Mouse (Mus musculus): ENCODE data around the gene Denr. TPM values are rescaled to one million over a fixed set of nuclear protein-coding genes. Genes with fewer than 3 reads are reported as not detected.

Denr gene
- total RNA-seq, 1 experiment: 78.2 TPM

- Histone ChIP-seq H3K27ac (ENCODE audit: insufficient read depth, low read depth, low read length, poor library complexity, severe bottlenecking) (no peak overlapping the region), H3K9me3 (ENCODE audit: control insufficient read depth, insufficient read depth, low read depth, low read length) (no peaks in the 10 kb centered on the region), H3K4me3 (ENCODE audit: insufficient read depth in 1 of 2, low read depth in 1 of 2, low read length in 2 of 2, poor library complexity in 1 of 2, severe bottlenecking in 1 of 2) (no peak overlapping the region), H3K4me1 (ENCODE audit: control insufficient read depth in 2 of 2, insufficient read depth in 2 of 2, low read length in 2 of 2, poor library complexity in 1 of 2) (peaks cover 0 to 17% of the 10 kb centered on the region in 2 experiments; a peak in 2 of 4 replicates), H3K9ac (ENCODE audit: insufficient read depth, low read depth, low read length, poor library complexity, severe bottlenecking) (no peak overlapping the region), H3K36me3 (ENCODE audit: control insufficient read depth, insufficient read depth, low read length, poor library complexity, severe bottlenecking) (no peaks in the 10 kb centered on the region; the same call in 1 of the 2 replicates)
- in situ Hi-C loops (cut with MboI; ENCODE audit: low sequenced_read_pairs in 2 of 2, unreplicated experiment in 2 of 2): no loop called here
- DNase-seq (ENCODE audit: low read depth, low spot score): no peak
- TF ChIP-seq HCFC1 (IDR thresholded peaks at IDR 0.05; ENCODE audit: borderline replicate concordance, insufficient read depth, low read length) (no peak), ZNF384 (IDR thresholded peaks at IDR 0.05; ENCODE audit: low read depth, low read length) (no peak), MAFK (IDR thresholded peaks at IDR 0.05; ENCODE audit: insufficient read depth, low read depth, low read length) (no peak)
Measured at GRCm38 (mm10) chr5:123977231-123977630, 70.3 kb downstream of the Denr start.

GRCm38 (mm10) chr5:123978131-123978530 is 71.2 kb downstream of the Denr start:
- no peak for DNase-seq (ENCODE audit: low read depth, low spot score)
- Histone ChIP-seq H3K9me3 (ENCODE audit: control insufficient read depth, insufficient read depth, low read depth, low read length) (no peaks in the 10 kb centered on the region), H3K36me3 (ENCODE audit: control insufficient read depth, insufficient read depth, low read length, poor library complexity, severe bottlenecking) (no peaks in the 10 kb centered on the region; the same call in 1 of the 2 replicates), H3K9ac (ENCODE audit: insufficient read depth, low read depth, low read length, poor library complexity, severe bottlenecking) (no peak overlapping the region), H3K4me1 (ENCODE audit: control insufficient read depth in 2 of 2, insufficient read depth in 2 of 2, low read length in 2 of 2, poor library complexity in 1 of 2) (peaks cover 0 to 17% of the 10 kb centered on the region in 2 experiments; a peak in 2 of 4 replicates), H3K4me3 (ENCODE audit: insufficient read depth in 1 of 2, low read depth in 1 of 2, low read length in 2 of 2, poor library complexity in 1 of 2, severe bottlenecking in 1 of 2) (no peak overlapping the region), H3K27ac (ENCODE audit: insufficient read depth, low read depth, low read length, poor library complexity, severe bottlenecking) (no peak overlapping the region)
- TF ChIP-seq CHD2 (IDR thresholded peaks at IDR 0.05; ENCODE audit: low read depth, low read length) (no peak), ZNF384 (IDR thresholded peaks at IDR 0.05; ENCODE audit: low read depth, low read length) (no peak), HCFC1 (IDR thresholded peaks at IDR 0.05; ENCODE audit: borderline replicate concordance, insufficient read depth, low read length) (no peak), ZC3H11A (IDR thresholded peaks at IDR 0.05; ENCODE audit: borderline replicate concordance, low read depth, low read length) (no peak), MAFK (IDR thresholded peaks at IDR 0.05; ENCODE audit: insufficient read depth, low read depth, low read length) (no peak)
- in situ Hi-C loops (cut with MboI; ENCODE audit: low sequenced_read_pairs in 2 of 2, unreplicated experiment in 2 of 2): no loop called here

Other genes starting within 250 kb of the Denr start
- gene Clip1, start 222.6 kb upstream of the Denr start, total RNA-seq (2012; rRNA removed): 10.3 and 11.8 TPM in 2 replicates
- 33.0 and 35.2 TPM in 2 replicates for gene Zcchc8, start 186.1 kb upstream of the Denr start, total RNA-seq (2012; rRNA removed)
- gene Rsrc2, start 157.8 kb upstream of the Denr start, total RNA-seq (2012; rRNA removed): 93.2 and 106 TPM in 2 replicates
- gene Kntc1, start 157.5 kb upstream of the Denr start, total RNA-seq (2012; rRNA removed): 71.3 and 75.8 TPM in 2 replicates
- not detected in 2 replicates for gene Hcar2, start 41.7 kb upstream of the Denr start, total RNA-seq (2012; rRNA removed)
- not detected in 2 replicates for gene Hcar1, start 27.2 kb upstream of the Denr start, total RNA-seq (2012; rRNA removed)
- 1.3 TPM in 1 of 2 replicates, not detected in the other for gene Gm43518, start 20.2 kb downstream of the Denr start, total RNA-seq (2012; rRNA removed)
- gene Ccdc62, start 23.5 kb downstream of the Denr start, total RNA-seq (2012; rRNA removed): 5.3 and 6.3 TPM in 2 replicates
- 9.7 and 20.8 TPM in 2 replicates for gene Hip1r, start 66.5 kb downstream of the Denr start, total RNA-seq (2012; rRNA removed)
- 6.5 and 7.7 TPM in 2 replicates for gene Vps37b, start 125.1 kb downstream of the Denr start, total RNA-seq (2012; rRNA removed)
- 0.76 and 0.95 TPM in 2 replicates for gene Abcb9, start 188.6 kb downstream of the Denr start, total RNA-seq (2012; rRNA removed)
- 7.8 and 14.0 TPM in 2 replicates for gene Ogfod2, start 205.1 kb downstream of the Denr start, total RNA-seq (2012; rRNA removed)
- 33.1 and 37.9 TPM in 2 replicates for gene Arl6ip4, start 208.9 kb downstream of the Denr start, total RNA-seq (2012; rRNA removed)

All from ES-E14 (cell line).